Mouse (Mus musculus) lung, embryonic 14.5 days (tissue): ENCODE results near the gene Trim43a. TPM values are rescaled to one million over a fixed set of nuclear protein-coding genes. Genes with fewer than 3 reads are reported as not detected.
"Not testable (repeated sequence)": the region's sequence is repeated elsewhere in the genome, so short reads cannot be mapped to it uniquely, and the experiment has no call there.

ENCODE experiments used
- ATAC-seq: fragments of 200-750 bp; cut with Nextera tagmentation; 2 replicates; pipeline ENCODE4 v1.8.0; 2017; ENCODE audit warnings: mild to moderate bottlenecking, moderate TSS enrichment, moderate library complexity; ENCODE audit not compliant: insufficient read depth
- DNase-seq: peaks from one replicate; pipeline ENCODE4 v3.0.0-alpha.2; 2015
- H3K27ac ChIP-seq: fragments of 300-500 bp; sonication (generic); 2 replicates; pipeline ENCODE4 v1.5.1; 2014; ENCODE audit warnings: low read depth, mild to moderate bottlenecking, moderate library complexity
- H3K27me3 ChIP-seq: fragments of 300-500 bp; sonication (generic); 2 replicates; pipeline ENCODE4 v1.6.1; 2014; ENCODE audit warnings: low read length, control low read depth; ENCODE audit not compliant: insufficient read depth
- H3K36me3 ChIP-seq: fragments of 300-500 bp; sonication (generic); 2 replicates; pipeline ENCODE4 v1.6.1; 2014; ENCODE audit warnings: control low read depth; ENCODE audit not compliant: insufficient read depth
- H3K4me1 ChIP-seq: fragments of 300-500 bp; sonication (generic); 2 replicates; pipeline ENCODE4 v1.6.1; 2014; ENCODE audit warnings: antibody characterized with exemption, control low read depth; ENCODE audit not compliant: insufficient read depth
- H3K4me2 ChIP-seq: fragments of 300-500 bp; sonication (generic); 2 replicates; pipeline ENCODE4 v1.6.1; 2014; ENCODE audit warnings: mild to moderate bottlenecking
- H3K4me3 ChIP-seq: fragments of 300-500 bp; sonication (generic); 2 replicates; pipeline ENCODE4 v1.5.1; 2014; ENCODE audit warnings: low read depth, low read length
- H3K9ac ChIP-seq: fragments of 300-500 bp; sonication (generic); 2 replicates; pipeline ENCODE4 v1.6.1; 2014
- H3K9me3 ChIP-seq: fragments of 300-500 bp; sonication (generic); 2 replicates; pipeline ENCODE4 v1.6.1; 2016; ENCODE audit warnings: low read depth, low read length, control low read depth
- CTCF ChIP-seq: IDR thresholded peaks from 2 replicates; pipeline ENCODE4 v1.5.1; 2016; ENCODE audit warnings: antibody characterized with exemption, low read depth
- WGBS: fragments of 180-500 bp; shearing (Covaris S2); extraction: QIAGEN DNeasy Blood & Tissue Kit; methylation state at CpG from one replicate; pipeline ENCODE4 v1.1.7; 2014; 5-methylcytosine and 5-hydroxymethylcytosine counted together
- polyA plus RNA-seq: library from polyadenylated mRNA; unstranded; fragments of >200 nt; fragmentation: Nextera tagmentation; extraction: Ambion mirVana; gene quantifications from 2 replicates; pipeline ENCODE4 v1.2.1, GENCODE M21; 2014

Gene Trim43a
- polyA plus RNA-seq, 1 experiment from 2014 or later: not detected

- H3K4me3 ChIP-seq: peak overlapping the region; percentile 61
- DNase-seq (peak; percentile 87), ATAC-seq (peak; percentile 80)
- peak overlapping the region; percentile 63 for H3K9ac ChIP-seq
- peak overlapping the region; percentile 47; the same call in 1 of the 2 replicates for H3K27ac ChIP-seq
- 22% methylated on average over 7 of the region's 7 CpGs for WGBS
- H3K4me2 ChIP-seq: peak overlapping the region; percentile 61
- H3K27me3 ChIP-seq: no peaks in the 10 kb centered on the region
- no peaks in the 10 kb centered on the region for H3K9me3 ChIP-seq
- no peaks in the 10 kb centered on the region for H3K36me3 ChIP-seq
- TF ChIP-seq CTCF: peak; percentile 63
- no peaks in the 10 kb centered on the region; the same call in 1 of the 2 replicates for H3K4me1 ChIP-seq
Measured at GRCm38 (mm10) chr9:88547270-88547669, 33.4 kb upstream of the Trim43a start.

GRCm38 (mm10) chr9:88547851-88548613 is 32.7 kb upstream of the Trim43a start, which contains the start of gene Zfp949:
TSS of gene Zfp949 (plus strand) at chr9:88548020.
- H3K36me3 ChIP-seq: no peaks in the 10 kb centered on the region
- DNase-seq: peak; percentile 91
- peak within 1 kb of the TSS; percentile 61 for H3K4me2 ChIP-seq
- no peak for TF ChIP-seq CTCF
- H3K4me1 ChIP-seq: no peaks in the 10 kb centered on the region; the same call in 1 of the 2 replicates
- H3K9ac ChIP-seq: peak within 1 kb of the TSS; percentile 63
- H3K4me3 ChIP-seq: peak within 1 kb of the TSS; percentile 61
- ATAC-seq: peak; percentile 94
- H3K9me3 ChIP-seq: no peaks in the 10 kb centered on the region
- under 1% methylated on average over 30 of the region's 30 CpGs for WGBS
- peak within 1 kb of the TSS; percentile 64 for H3K27ac ChIP-seq
- H3K27me3 ChIP-seq: no peaks in the 10 kb centered on the region

GRCm38 (mm10) chr9:88548614-88548945 is 32.1 kb upstream of the Trim43a start:
- peak overlapping the region; percentile 61 for H3K4me2 ChIP-seq
- H3K9me3 ChIP-seq: no peaks in the 10 kb centered on the region
- ATAC-seq (0 out of 2 replicates have a peak, but pooled peaks have one; percentile 2), DNase-seq (no peak)
- peak overlapping the region; percentile 61 for H3K4me3 ChIP-seq
- no peak for TF ChIP-seq CTCF
- no peaks in the 10 kb centered on the region for H3K27me3 ChIP-seq
- no peaks in the 10 kb centered on the region; the same call in 1 of the 2 replicates for H3K4me1 ChIP-seq
- peak overlapping the region; percentile 64 for H3K27ac ChIP-seq
- no peaks in the 10 kb centered on the region for H3K36me3 ChIP-seq
- peak overlapping the region; percentile 63 for H3K9ac ChIP-seq
- 4% methylated on average over 8 of the region's 8 CpGs for WGBS

- Histone ChIP-seq H3K4me1 (no peaks in the 10 kb centered on the region; the same call in 1 of the 2 replicates), H3K27ac (no peak overlapping the region), H3K9ac (no peak overlapping the region), H3K4me3 (no peak overlapping the region), H3K4me2 (no peak overlapping the region), H3K36me3 (peaks cover 10% of the 10 kb centered on the region; the same call in 1 of the 2 replicates), H3K27me3 (no peaks in the 10 kb centered on the region), H3K9me3 (no peaks in the 10 kb centered on the region)
- TF ChIP-seq CTCF: no peak
- no peak for DNase-seq
- WGBS: 96% methylated on average over 14 of the region's 14 CpGs
- ATAC-seq: no peak
Measured at GRCm38 (mm10) chr9:88553071-88553470, 27.6 kb upstream of the Trim43a start.

GRCm38 (mm10) chr9:88558146-88558545 is 22.5 kb upstream of the Trim43a start:
- no peak for TF ChIP-seq CTCF
- H3K27me3 ChIP-seq: no peaks in the 10 kb centered on the region
- ATAC-seq: no peak

GRCm38 (mm10) chr9:88561476-88561875 is 19.2 kb upstream of the Trim43a start:
- peaks cover 18% of the 10 kb centered on the region; the same call in 1 of the 2 replicates for H3K36me3 ChIP-seq
- H3K4me1 ChIP-seq, H3K27me3 ChIP-seq, H3K9ac ChIP-seq, H3K9me3 ChIP-seq, H3K27ac ChIP-seq, ATAC-seq, H3K4me2 ChIP-seq, H3K4me3 ChIP-seq: not testable (repeated sequence)
- 91% methylated on average over 2 of the region's 2 CpGs for WGBS
- peak; percentile 8 for DNase-seq

More at GRCm38 (mm10) chr9:88558146-88558545, 22.5 kb upstream of the Trim43a start:
- peaks cover 26% of the 10 kb centered on the region; the same call in 1 of the 2 replicates for H3K36me3 ChIP-seq
- H3K27ac ChIP-seq: no peak overlapping the region
- no peak for DNase-seq
- WGBS: 84% methylated on average over 4 of the region's 4 CpGs
- no peak overlapping the region for H3K4me2 ChIP-seq
- no peak overlapping the region for H3K9ac ChIP-seq
- no peaks in the 10 kb centered on the region for H3K4me1 ChIP-seq
- no peaks in the 10 kb centered on the region; the same call in 1 of the 2 replicates for H3K9me3 ChIP-seq
- no peak overlapping the region for H3K4me3 ChIP-seq

GRCm38 (mm10) chr9:88570471-88570870 is 10.2 kb upstream of the Trim43a start:
- H3K9ac ChIP-seq, H3K4me3 ChIP-seq, H3K4me2 ChIP-seq, H3K4me1 ChIP-seq, H3K27me3 ChIP-seq, DNase-seq, ATAC-seq, H3K27ac ChIP-seq: not testable (repeated sequence)
- WGBS: 94% methylated on average over 3 of the region's 3 CpGs
- H3K36me3 ChIP-seq: peaks cover 34% of the 10 kb centered on the region
- peaks cover 28% of the 10 kb centered on the region for H3K9me3 ChIP-seq

GRCm38 (mm10) chr9:88593708-88594107 is 13.0 kb downstream of the Trim43a start:
- H3K27ac ChIP-seq, H3K9ac ChIP-seq, H3K4me1 ChIP-seq, H3K27me3 ChIP-seq, H3K4me3 ChIP-seq, ATAC-seq, H3K9me3 ChIP-seq, H3K4me2 ChIP-seq, H3K36me3 ChIP-seq, DNase-seq: not testable (repeated sequence)
- WGBS: 77% methylated on average over 5 of the region's 6 CpGs

- H3K9me3 ChIP-seq, H3K27ac ChIP-seq, H3K9ac ChIP-seq, H3K36me3 ChIP-seq, H3K4me1 ChIP-seq, H3K27me3 ChIP-seq: not testable (repeated sequence)
- DNase-seq (peak; percentile 97), ATAC-seq (peak; percentile 99)
- H3K4me2 ChIP-seq: peak overlapping the region; percentile 54
- H3K4me3 ChIP-seq: peak overlapping the region; percentile 28
- WGBS: under 1% methylated on average over 46 of the region's 50 CpGs
Measured at GRCm38 (mm10) chr9:88599206-88600162, 18.8 kb downstream of the Trim43a start.
